9 mouse cellular contexts compared by ENCODE assay signal in genomic region chr9:49605791-49606190, GRCm38 (mm10).
A peak's percentile ranks its signal among the peaks of the same experiment; 100 is the strongest.
DNase-seq lines count a peak whose midpoint lies in the region; ATAC-seq lines count a peak whose summit lies in the region.
"Had no signal": no experiment of that assay in that cellular context is flagged by ENCODE, and none has a peak within 500 bp of the region (broad histone marks: within the 10 kb centered on the region; RNA-seq: fewer than 3 reads in every experiment).

No protein-coding gene starts in this region.

- no peaks in the 10 kb centered on the region for H3K27me3 ChIP-seq in forebrain, embryonic 12.5 days
- H3K27me3 ChIP-seq in forebrain, embryonic 16.5 days (replicated peaks; ENCODE audit: control insufficient read depth, insufficient read depth, low read length), result no peaks in the 10 kb centered on the region
- no peaks in the 10 kb centered on the region for H3K27me3 ChIP-seq in embryonic facial prominence, embryonic 10.5 days (replicated peaks; ENCODE audit: low read depth, poor library complexity, severe bottlenecking)
- no peaks in the 10 kb centered on the region for H3K27me3 ChIP-seq in heart, embryonic 16.5 days (ENCODE audit: control insufficient read depth, insufficient read depth, low read length)
- no peaks in the 10 kb centered on the region for H3K27me3 ChIP-seq in midbrain, embryonic 14.5 days (ENCODE audit: control insufficient read depth, insufficient read depth, low read length)
- H3K27me3 ChIP-seq: limb, embryonic 15.5 days had no signal

- 0 out of 2 replicates have a peak overlapping the region, but pooled peaks have one; percentile 21 for H3K27ac ChIP-seq in forebrain, embryonic 12.5 days
- no peak overlapping the region for H3K27ac ChIP-seq in forebrain, embryonic 16.5 days (ENCODE audit: low read length)
- H3K27ac ChIP-seq in embryonic facial prominence, embryonic 10.5 days (replicated peaks), result 0 out of 2 replicates have a peak overlapping the region, but pooled peaks have one; percentile 26
- no peak overlapping the region for H3K27ac ChIP-seq in heart, embryonic 16.5 days (ENCODE audit: low read length)
- peak overlapping the region; percentile 82 for H3K27ac ChIP-seq in midbrain, embryonic 14.5 days (replicated peaks; ENCODE audit: low read depth, low read length)
- H3K27ac ChIP-seq: limb, embryonic 15.5 days had no signal

- H3K9me3 ChIP-seq in forebrain, embryonic 12.5 days, result no peaks in the 10 kb centered on the region
- H3K9me3 ChIP-seq in forebrain, embryonic 16.5 days (ENCODE audit: control insufficient read depth, low read length), result no peaks in the 10 kb centered on the region
- H3K9me3 ChIP-seq in embryonic facial prominence, embryonic 10.5 days, result no peaks in the 10 kb centered on the region
- H3K9me3 ChIP-seq in heart, embryonic 16.5 days (replicated peaks; ENCODE audit: control insufficient read depth, low read length), result no peaks in the 10 kb centered on the region
- H3K9me3 ChIP-seq in midbrain, embryonic 14.5 days (ENCODE audit: control insufficient read depth, low read length), result no peaks in the 10 kb centered on the region
- H3K9me3 ChIP-seq: limb, embryonic 15.5 days had no signal

- H3K9ac ChIP-seq in forebrain, embryonic 12.5 days, result no peak overlapping the region
- H3K9ac ChIP-seq in forebrain, embryonic 16.5 days (replicated peaks; ENCODE audit: low read depth, low read length), result no peak overlapping the region
- no peak overlapping the region for H3K9ac ChIP-seq in heart, embryonic 16.5 days (ENCODE audit: low read length)
- H3K9ac ChIP-seq in midbrain, embryonic 14.5 days (replicated peaks; ENCODE audit: low read length), result no peak overlapping the region
- H3K9ac ChIP-seq: limb, embryonic 15.5 days had no signal

- no peak for DNase-seq in embryonic facial prominence, embryonic 10.5 days (ENCODE audit: low spot score)
- DNase-seq in midbrain, embryonic 14.5 days, result no peak
- no peak for DNase-seq in cerebellum, postnatal 36 days
- DNase-seq in cerebellum, postnatal 4 days (ENCODE audit: low spot score in 2 of 2), result no peak
- DNase-seq in B cell, adult 2 months, result no peak

- H3K4me2 ChIP-seq in forebrain, embryonic 12.5 days, result no peak overlapping the region
- H3K4me2 ChIP-seq in forebrain, embryonic 16.5 days (ENCODE audit: low read length), result no peak overlapping the region
- no peak overlapping the region for H3K4me2 ChIP-seq in heart, embryonic 16.5 days (ENCODE audit: low read depth, low read length)
- no peak overlapping the region for H3K4me2 ChIP-seq in midbrain, embryonic 14.5 days (ENCODE audit: low read length)
- H3K4me2 ChIP-seq: limb, embryonic 15.5 days had no signal

- 72% methylated on average over 4 of the region's 4 CpGs for WGBS in forebrain, embryonic 12.5 days
- WGBS in forebrain, embryonic 16.5 days, result 67% methylated on average over 4 of the region's 4 CpGs
- WGBS in embryonic facial prominence, embryonic 10.5 days, result 44% methylated on average over 4 of the region's 4 CpGs
- WGBS in heart, embryonic 16.5 days, result 17% methylated on average over 4 of the region's 4 CpGs
- WGBS in midbrain, embryonic 14.5 days, result 39% methylated on average over 4 of the region's 4 CpGs

- no peak for ATAC-seq in forebrain, embryonic 12.5 days (ENCODE audit: low FRiP score)
- ATAC-seq in forebrain, embryonic 16.5 days, result no peak
- ATAC-seq in heart, embryonic 16.5 days (replicated peaks; ENCODE audit: extremely low read depth, insufficient read depth, low FRiP score), result 0 out of 2 replicates have a peak, but pooled peaks have one; percentile 21
- ATAC-seq in midbrain, embryonic 14.5 days (ENCODE audit: low FRiP score, low TSS enrichment), result no peak

- peaks cover 33% of the 10 kb centered on the region for H3K4me1 ChIP-seq in forebrain, embryonic 12.5 days
- peaks cover 24% of the 10 kb centered on the region for H3K4me1 ChIP-seq in forebrain, embryonic 16.5 days (replicated peaks; ENCODE audit: control insufficient read depth, insufficient read depth, low read length)
- peaks cover 13% of the 10 kb centered on the region for H3K4me1 ChIP-seq in embryonic facial prominence, embryonic 10.5 days
- peaks cover 18% of the 10 kb centered on the region for H3K4me1 ChIP-seq in heart, embryonic 16.5 days (ENCODE audit: control insufficient read depth, insufficient read depth, low read length)
- H3K4me1 ChIP-seq in midbrain, embryonic 14.5 days (ENCODE audit: control insufficient read depth, insufficient read depth, low read length), result peaks cover 42% of the 10 kb centered on the region
- H3K4me1 ChIP-seq: limb, embryonic 15.5 days had no signal

- H3K4me3 ChIP-seq in forebrain, embryonic 12.5 days (replicated peaks), result no peak overlapping the region
- no peak overlapping the region for H3K4me3 ChIP-seq in forebrain, embryonic 16.5 days (replicated peaks; ENCODE audit: low read length)
- no peak overlapping the region for H3K4me3 ChIP-seq in embryonic facial prominence, embryonic 10.5 days
- no peak overlapping the region for H3K4me3 ChIP-seq in heart, embryonic 16.5 days (ENCODE audit: low read length)
- H3K4me3 ChIP-seq in midbrain, embryonic 14.5 days (replicated peaks; ENCODE audit: low read depth, low read length), result no peak overlapping the region
- H3K4me3 ChIP-seq: limb, embryonic 15.5 days had no signal

- H3K36me3 ChIP-seq in forebrain, embryonic 12.5 days (replicated peaks), result no peaks in the 10 kb centered on the region
- no peaks in the 10 kb centered on the region for H3K36me3 ChIP-seq in forebrain, embryonic 16.5 days (ENCODE audit: control insufficient read depth, insufficient read depth)
- no peaks in the 10 kb centered on the region for H3K36me3 ChIP-seq in embryonic facial prominence, embryonic 10.5 days (replicated peaks)
- no peaks in the 10 kb centered on the region; the same call in 1 of the 2 replicates for H3K36me3 ChIP-seq in heart, embryonic 16.5 days (ENCODE audit: control insufficient read depth, insufficient read depth)
- H3K36me3 ChIP-seq in midbrain, embryonic 14.5 days (ENCODE audit: control insufficient read depth, insufficient read depth, low read length), result peaks cover 4% of the 10 kb centered on the region; the same call in 1 of the 2 replicates
- H3K36me3 ChIP-seq: limb, embryonic 15.5 days had no signal

Comparison
In these comparisons a context has a peak if more than half of its experiments do, and no peak if none do; other contexts are left out.
1. H3K27ac ChIP-seq: peak in forebrain, embryonic 12.5 days (single experiment), embryonic facial prominence, embryonic 10.5 days (single experiment) and midbrain, embryonic 14.5 days (single experiment); none in forebrain, embryonic 16.5 days (single experiment) and heart, embryonic 16.5 days (single experiment).